Mouse (Mus musculus): ENCODE measurements around the gene Myo15. TPM values are rescaled to one million over a fixed set of nuclear protein-coding genes. Genes with fewer than 3 reads are reported as not detected.
"Not testable (repeated sequence)": the region's sequence is repeated elsewhere in the genome, so short reads cannot be mapped to it uniquely, and the experiment has no call there.

Gene Myo15
- total RNA-seq, 2 experiments from 2014 or later = 0.05 to 0.12 TPM

DNA sequence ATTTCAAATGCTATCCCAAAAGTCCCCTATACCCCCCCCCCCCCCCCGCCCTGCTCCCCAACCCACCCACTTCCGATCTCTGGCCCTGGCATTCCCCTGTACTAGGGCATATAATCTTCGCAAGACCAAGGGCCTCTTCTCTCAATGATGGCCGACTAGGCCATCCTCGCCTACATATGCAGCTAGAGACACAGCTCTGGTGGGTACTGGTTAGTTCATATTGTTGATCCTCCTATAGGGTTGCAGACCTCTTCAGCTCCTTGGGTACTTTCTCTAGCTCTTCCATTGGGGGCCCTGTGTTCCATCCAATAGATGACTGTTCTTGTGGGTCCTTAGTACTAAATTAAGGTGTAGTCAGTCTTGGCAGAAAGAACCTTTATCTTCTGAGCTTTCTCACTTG, 74.1 kb downstream of the Myo15 start:
- not testable (repeated sequence) for DNase-seq (ENCODE audit: low spot score in 2 of 2)

DNA sequence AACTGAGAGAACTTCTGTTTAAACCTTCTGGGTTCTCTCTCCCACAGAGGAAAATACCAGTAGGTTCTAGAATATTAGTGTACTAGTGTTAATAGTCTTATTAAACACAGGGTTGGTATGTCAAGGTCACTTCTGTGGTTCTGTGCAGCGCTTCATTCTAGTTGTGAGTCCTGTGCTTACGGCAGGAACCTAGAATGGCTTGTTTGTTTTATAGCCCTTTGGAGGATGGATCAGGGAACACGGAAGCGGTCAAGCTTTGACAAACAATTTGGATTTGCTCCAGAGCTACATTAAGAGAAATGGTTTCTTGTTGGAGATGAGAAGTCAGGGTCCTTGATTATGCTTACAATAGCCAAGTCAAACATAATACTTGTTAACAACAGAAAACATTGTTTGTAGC, 76.3 kb downstream of the Myo15 start:
- no peak for DNase-seq (ENCODE audit: low spot score in 2 of 2)

GRCm38 (mm10) chr11:60548112-60548511, 79.0 kb downstream of the Myo15 start:
- DNase-seq (ENCODE audit: low spot score in 2 of 2) = no peak

GRCm38 (mm10) chr11:60553091-60553490, 84.0 kb downstream of the Myo15 start:
- no peak for DNase-seq (ENCODE audit: low spot score in 2 of 2)

- no peak for DNase-seq (ENCODE audit: low spot score in 2 of 2)
These were observed 88.5 kb downstream of the Myo15 start for GRCm38 (mm10) chr11:60557675-60558074.

- peak; percentile 72 to 74 for DNase-seq (ENCODE audit: low spot score in 2 of 2)
These were observed 90.2 kb downstream of the Myo15 start for GRCm38 (mm10) chr11:60559342-60559741.

GRCm38 (mm10) chr11:60574006-60574405, 104.9 kb downstream of the Myo15 start:
- DNase-seq (ENCODE audit: low spot score in 2 of 2) = not testable (repeated sequence)

Other genes starting within 250 kb of the Myo15 start
- gene Srebf1, start 246.8 kb upstream of the Myo15 start, total RNA-seq (2021) = 10 to 100 TPM; 66.2 to 68.2 TPM
- gene Tom1l2, start 116.4 kb upstream of the Myo15 start, total RNA-seq (2021) = 100 to 1,000 TPM; 218 to 221 TPM
- 10 to 100 TPM; 10.4 to 11.8 TPM for gene Drc3, start 116.0 kb upstream of the Myo15 start, total RNA-seq (2021)
- 10 to 100 TPM; 49.4 TPM for gene Gid4, start 52.2 kb upstream of the Myo15 start, total RNA-seq (2021)
- gene Atpaf2, start 50.9 kb upstream of the Myo15 start, total RNA-seq (2021) = 10 to 100 TPM; 26.9 to 32.1 TPM
- 10 to 100 TPM; 69.8 to 70.2 TPM for gene Drg2, start 14.7 kb upstream of the Myo15 start, total RNA-seq (2021)
- 10 to 100 TPM; 61.0 to 62.5 TPM for gene Alkbh5, start 67.0 kb downstream of the Myo15 start, total RNA-seq (2021)
- 10 to 100 TPM; 34.6 to 35.4 TPM for gene Llgl1, start 230.4 kb downstream of the Myo15 start, total RNA-seq (2021)

Measured in left cerebral cortex, adult 18-20 months (tissue).